Mouse (Mus musculus): ENCODE results near the gene Josd2. TPM values are rescaled to one million over a fixed set of nuclear protein-coding genes. Genes with fewer than 3 reads are reported as not detected.
A peak's percentile ranks its signal among the peaks of the same experiment; 100 is the strongest.

Gene Josd2
- polyA plus RNA-seq (2015; fragmentation: Nextera tagmentation; extraction: Ambion mirVana), result 157 and 169 TPM in 2 replicates

- Histone ChIP-seq H3K9me3 (replicated peaks; ENCODE audit: control insufficient read depth, low read length) (no peaks in the 10 kb centered on the region), H3K4me3 (ENCODE audit: low read length) (peak within 1 kb of the TSS; percentile 77), H3K4me2 (ENCODE audit: low read depth, low read length) (peak within 1 kb of the TSS; percentile 91), H3K9ac (ENCODE audit: low read length) (peak within 1 kb of the TSS; percentile 85), H3K36me3 (ENCODE audit: control insufficient read depth, insufficient read depth) (no peaks in the 10 kb centered on the region), H3K4me1 (ENCODE audit: control insufficient read depth, insufficient read depth, low read length) (peaks cover 45% of the 10 kb centered on the region), H3K27ac (ENCODE audit: low read length) (peak within 1 kb of the TSS; percentile 99), H3K27me3 (ENCODE audit: control insufficient read depth, insufficient read depth, low read length) (peaks cover 7% of the 10 kb centered on the region; the same call in 1 of the 2 replicates)
- under 1% methylated on average over 42 of the region's 42 CpGs for WGBS
- peak; percentile 85 for ATAC-seq (replicated peaks; ENCODE audit: extremely low read depth, insufficient read depth, low FRiP score)
Observed at GRCm38 (mm10) chr7:44467811-44468411, at the start of gene Josd2. TSS of gene Josd2 (plus strand) at chr7:44467980.

GRCm38 (mm10) chr7:44427666-44428065 lies 40.1 kb upstream of the Josd2 start:
- H3K36me3 ChIP-seq (ENCODE audit: control insufficient read depth, insufficient read depth), result no peaks in the 10 kb centered on the region
- H3K27me3 ChIP-seq (ENCODE audit: control insufficient read depth, insufficient read depth, low read length), result peaks cover 51% of the 10 kb centered on the region
- no peak overlapping the region for H3K4me2 ChIP-seq (ENCODE audit: low read depth, low read length)
- H3K27ac ChIP-seq (ENCODE audit: low read length), result no peak overlapping the region
- H3K4me3 ChIP-seq (ENCODE audit: low read length), result no peak overlapping the region
- 14% methylated on average over 8 of the region's 8 CpGs for WGBS
- H3K9ac ChIP-seq (ENCODE audit: low read length), result no peak overlapping the region
- H3K9me3 ChIP-seq (replicated peaks; ENCODE audit: control insufficient read depth, low read length), result no peaks in the 10 kb centered on the region
- no peak for ATAC-seq (replicated peaks; ENCODE audit: extremely low read depth, insufficient read depth, low FRiP score)
- peaks cover 7% of the 10 kb centered on the region; the same call in 1 of the 2 replicates for H3K4me1 ChIP-seq (ENCODE audit: control insufficient read depth, insufficient read depth, low read length)

- peak overlapping the region; percentile 55 for H3K4me3 ChIP-seq (ENCODE audit: low read length)
- H3K9me3 ChIP-seq (replicated peaks; ENCODE audit: control insufficient read depth, low read length), result no peaks in the 10 kb centered on the region
- no peak overlapping the region for H3K9ac ChIP-seq (ENCODE audit: low read length)
- no peak overlapping the region for H3K27ac ChIP-seq (ENCODE audit: low read length)
- peak overlapping the region; percentile 71 for H3K4me2 ChIP-seq (ENCODE audit: low read depth, low read length)
- H3K27me3 ChIP-seq (ENCODE audit: control insufficient read depth, insufficient read depth, low read length), result peaks cover 52% of the 10 kb centered on the region
- WGBS, result 4% methylated on average over 17 of the region's 38 CpGs
- peaks cover 7% of the 10 kb centered on the region; the same call in 1 of the 2 replicates for H3K4me1 ChIP-seq (ENCODE audit: control insufficient read depth, insufficient read depth, low read length)
- no peaks in the 10 kb centered on the region for H3K36me3 ChIP-seq (ENCODE audit: control insufficient read depth, insufficient read depth)
- 0 out of 2 replicates have a peak, but pooled peaks have one; percentile 19 for ATAC-seq (replicated peaks; ENCODE audit: extremely low read depth, insufficient read depth, low FRiP score)
Observed at GRCm38 (mm10) chr7:44428171-44428950, 39.4 kb upstream of the Josd2 start.

- peaks cover 56% of the 10 kb centered on the region for H3K27me3 ChIP-seq (ENCODE audit: control insufficient read depth, insufficient read depth, low read length)
Observed at GRCm38 (mm10) chr7:44428968-44429521, 38.7 kb upstream of the Josd2 start, which contains the start of gene Lrrc4b. TSS of gene Lrrc4b (plus strand) at chr7:44429018.

GRCm38 (mm10) chr7:44429534-44430488 lies 38.0 kb upstream of the Josd2 start:
- no peaks in the 10 kb centered on the region for H3K9me3 ChIP-seq (replicated peaks; ENCODE audit: control insufficient read depth, low read length)
- H3K9ac ChIP-seq (ENCODE audit: low read length), result no peak overlapping the region

More at GRCm38 (mm10) chr7:44428968-44429521, 38.7 kb upstream of the Josd2 start, which contains the start of gene Lrrc4b:
- H3K9ac ChIP-seq (ENCODE audit: low read length), result no peak within 1 kb of the TSS
- ATAC-seq (replicated peaks; ENCODE audit: extremely low read depth, insufficient read depth, low FRiP score), result peak; percentile 23; the same call in 1 of the 2 replicates
- H3K36me3 ChIP-seq (ENCODE audit: control insufficient read depth, insufficient read depth), result no peaks in the 10 kb centered on the region
- peak within 1 kb of the TSS; percentile 55 for H3K4me3 ChIP-seq (ENCODE audit: low read length)
- WGBS, result under 1% methylated on average over 61 of the region's 69 CpGs
- H3K4me2 ChIP-seq (ENCODE audit: low read depth, low read length), result peak within 1 kb of the TSS; percentile 71
- no peaks in the 10 kb centered on the region for H3K9me3 ChIP-seq (replicated peaks; ENCODE audit: control insufficient read depth, low read length)
- H3K27ac ChIP-seq (ENCODE audit: low read length), result no peak within 1 kb of the TSS
- H3K4me1 ChIP-seq (ENCODE audit: control insufficient read depth, insufficient read depth, low read length), result peaks cover 7% of the 10 kb centered on the region; the same call in 1 of the 2 replicates

GRCm38 (mm10) chr7:44432550-44432949 lies 35.2 kb upstream of the Josd2 start:
- Histone ChIP-seq H3K4me2 (ENCODE audit: low read depth, low read length) (no peak overlapping the region), H3K4me1 (ENCODE audit: control insufficient read depth, insufficient read depth, low read length) (peaks cover 7% of the 10 kb centered on the region; the same call in 1 of the 2 replicates), H3K27me3 (ENCODE audit: control insufficient read depth, insufficient read depth, low read length) (peaks cover 51% of the 10 kb centered on the region), H3K36me3 (ENCODE audit: control insufficient read depth, insufficient read depth) (no peaks in the 10 kb centered on the region), H3K9ac (ENCODE audit: low read length) (no peak overlapping the region), H3K27ac (ENCODE audit: low read length) (no peak overlapping the region), H3K4me3 (ENCODE audit: low read length) (no peak overlapping the region), H3K9me3 (replicated peaks; ENCODE audit: control insufficient read depth, low read length) (no peaks in the 10 kb centered on the region)
- no peak for ATAC-seq (replicated peaks; ENCODE audit: extremely low read depth, insufficient read depth, low FRiP score)
- WGBS, result 61% methylated on average over 6 of the region's 6 CpGs

More at GRCm38 (mm10) chr7:44429534-44430488, 38.0 kb upstream of the Josd2 start:
- H3K36me3 ChIP-seq (ENCODE audit: control insufficient read depth, insufficient read depth), result no peaks in the 10 kb centered on the region
- H3K27ac ChIP-seq (ENCODE audit: low read length), result no peak overlapping the region
- H3K4me3 ChIP-seq (ENCODE audit: low read length), result peak overlapping the region; percentile 55
- H3K4me1 ChIP-seq (ENCODE audit: control insufficient read depth, insufficient read depth, low read length), result peaks cover 7% of the 10 kb centered on the region; the same call in 1 of the 2 replicates
- WGBS, result 4% methylated on average over 30 of the region's 32 CpGs
- H3K27me3 ChIP-seq (ENCODE audit: control insufficient read depth, insufficient read depth, low read length), result peaks cover 59% of the 10 kb centered on the region
- ATAC-seq (replicated peaks; ENCODE audit: extremely low read depth, insufficient read depth, low FRiP score), result no peak
- peak overlapping the region; percentile 71; the same call in 1 of the 2 replicates for H3K4me2 ChIP-seq (ENCODE audit: low read depth, low read length)

- WGBS, result 3% methylated on average over 7 of the region's 7 CpGs
Observed at GRCm38 (mm10) chr7:44433371-44433770, 34.4 kb upstream of the Josd2 start.

GRCm38 (mm10) chr7:44434089-44434488 lies 33.7 kb upstream of the Josd2 start:
- H3K4me1 ChIP-seq (ENCODE audit: control insufficient read depth, insufficient read depth, low read length), result peaks cover 4% of the 10 kb centered on the region; the same call in 1 of the 2 replicates
- 68% methylated on average over 9 of the region's 9 CpGs for WGBS

More at GRCm38 (mm10) chr7:44433371-44433770, 34.4 kb upstream of the Josd2 start:
- no peak for ATAC-seq (replicated peaks; ENCODE audit: extremely low read depth, insufficient read depth, low FRiP score)
- Histone ChIP-seq H3K9me3 (replicated peaks; ENCODE audit: control insufficient read depth, low read length) (no peaks in the 10 kb centered on the region), H3K4me3 (ENCODE audit: low read length) (no peak overlapping the region), H3K9ac (ENCODE audit: low read length) (no peak overlapping the region), H3K27me3 (ENCODE audit: control insufficient read depth, insufficient read depth, low read length) (peaks cover 46% of the 10 kb centered on the region), H3K4me2 (ENCODE audit: low read depth, low read length) (no peak overlapping the region), H3K27ac (ENCODE audit: low read length) (no peak overlapping the region), H3K36me3 (ENCODE audit: control insufficient read depth, insufficient read depth) (no peaks in the 10 kb centered on the region), H3K4me1 (ENCODE audit: control insufficient read depth, insufficient read depth, low read length) (peaks cover 5% of the 10 kb centered on the region; the same call in 1 of the 2 replicates)

More at GRCm38 (mm10) chr7:44434089-44434488, 33.7 kb upstream of the Josd2 start:
- Histone ChIP-seq H3K9ac (ENCODE audit: low read length) (no peak overlapping the region), H3K27me3 (ENCODE audit: control insufficient read depth, insufficient read depth, low read length) (peaks cover 43% of the 10 kb centered on the region), H3K9me3 (replicated peaks; ENCODE audit: control insufficient read depth, low read length) (no peaks in the 10 kb centered on the region), H3K4me2 (ENCODE audit: low read depth, low read length) (no peak overlapping the region), H3K36me3 (ENCODE audit: control insufficient read depth, insufficient read depth) (no peaks in the 10 kb centered on the region), H3K4me3 (ENCODE audit: low read length) (no peak overlapping the region), H3K27ac (ENCODE audit: low read length) (no peak overlapping the region)
- no peak for ATAC-seq (replicated peaks; ENCODE audit: extremely low read depth, insufficient read depth, low FRiP score)
